Mouse (Mus musculus): ENCODE data around the gene Slc10a3. TPM values are rescaled to one million over a fixed set of nuclear protein-coding genes. Genes with fewer than 3 reads are reported as not detected.
"Not testable (repeated sequence)": the region's sequence is repeated elsewhere in the genome, so short reads cannot be mapped to it uniquely, and the experiment has no call there.

Gene Slc10a3
- total and polyA plus RNA-seq, 2 experiments = 2.8 to 8.4 TPM

- TF ChIP-seq POLR2A (IDR thresholded peaks at IDR 0.05; ENCODE audit: extremely low read depth, insufficient read depth, low read length) (no peak), CTCF (IDR thresholded peaks at IDR 0.05; ENCODE audit: low read depth, low read length) (no peak)
- DNase-seq (ENCODE audit: extremely low read depth, low read depth, low spot score) = no peak
These were observed 15.0 kb upstream of the Slc10a3 start for GRCm38 (mm10) chrX:74388153-74388552.

GRCm38 (mm10) chrX:74384451-74384850 is 11.3 kb upstream of the Slc10a3 start:
- Histone ChIP-seq H3K27me3 (ENCODE audit: control insufficient read depth, insufficient read depth, low read length) (no peaks in the 10 kb centered on the region), H3K4me1 (ENCODE audit: control insufficient read depth, insufficient read depth, low read length) (no peaks in the 10 kb centered on the region), H3K79me2 (ENCODE audit: control insufficient read depth, insufficient read depth, low read length) (no peaks in the 10 kb centered on the region), H3K4me3 (ENCODE audit: insufficient read depth, low read depth, low read length) (no peak overlapping the region), H3K9ac (ENCODE audit: low read depth, low read length) (no peak overlapping the region), H3K27ac (replicated peaks; ENCODE audit: insufficient read depth, low read depth, low read length) (no peak overlapping the region), H3K36me3 (ENCODE audit: control insufficient read depth, insufficient read depth, low read length) (peaks cover 15% of the 10 kb centered on the region)
- DNase-seq (ENCODE audit: extremely low read depth, low read depth, low spot score) = no peak
- WGBS = 97% methylated on average over 2 of the region's 2 CpGs
- TF ChIP-seq CTCF (IDR thresholded peaks at IDR 0.05; ENCODE audit: low read depth, low read length) = no peak

More at GRCm38 (mm10) chrX:74388153-74388552, 15.0 kb upstream of the Slc10a3 start:
- no peak overlapping the region for H3K4me3 ChIP-seq (ENCODE audit: insufficient read depth, low read depth, low read length)
- H3K27me3 ChIP-seq (ENCODE audit: control insufficient read depth, insufficient read depth, low read length) = no peaks in the 10 kb centered on the region
- no peak overlapping the region for H3K27ac ChIP-seq (replicated peaks; ENCODE audit: insufficient read depth, low read depth, low read length)
- no peaks in the 10 kb centered on the region; the same call in 1 of the 2 replicates for H3K4me1 ChIP-seq (ENCODE audit: control insufficient read depth, insufficient read depth, low read length)
- peaks cover 15% of the 10 kb centered on the region for H3K36me3 ChIP-seq (ENCODE audit: control insufficient read depth, insufficient read depth, low read length)
- H3K79me2 ChIP-seq (ENCODE audit: control insufficient read depth, insufficient read depth, low read length) = no peaks in the 10 kb centered on the region
- H3K9ac ChIP-seq (ENCODE audit: low read depth, low read length) = no peak overlapping the region

GRCm38 (mm10) chrX:74368209-74368909 is 4.8 kb downstream of the Slc10a3 start:
- H3K79me2 ChIP-seq (ENCODE audit: control insufficient read depth, insufficient read depth, low read length) = no peaks in the 10 kb centered on the region
- H3K36me3 ChIP-seq (ENCODE audit: control insufficient read depth, insufficient read depth, low read length) = peaks cover 6% of the 10 kb centered on the region; the same call in 1 of the 2 replicates
- DNase-seq (ENCODE audit: extremely low read depth, low read depth, low spot score) = peak; percentile 61
- TF ChIP-seq CTCF (IDR thresholded peaks at IDR 0.05; ENCODE audit: low read depth, low read length) (no peak), POLR2A (IDR thresholded peaks at IDR 0.05; ENCODE audit: extremely low read depth, insufficient read depth, low read length) (no peak; the same call in 1 of the 2 replicates)
- H3K4me1 ChIP-seq (ENCODE audit: control insufficient read depth, insufficient read depth, low read length) = peaks cover 10% of the 10 kb centered on the region
- under 1% methylated on average over 39 of the region's 49 CpGs for WGBS
- no peaks in the 10 kb centered on the region for H3K27me3 ChIP-seq (ENCODE audit: control insufficient read depth, insufficient read depth, low read length)
- H3K9ac ChIP-seq (ENCODE audit: low read depth, low read length) = peak overlapping the region; percentile 78
- H3K27ac ChIP-seq (replicated peaks; ENCODE audit: insufficient read depth, low read depth, low read length) = peak overlapping the region; percentile 51
- peak overlapping the region; percentile 80 for H3K4me3 ChIP-seq (ENCODE audit: insufficient read depth, low read depth, low read length)

- Histone ChIP-seq H3K4me1 (ENCODE audit: control insufficient read depth, insufficient read depth, low read length) (peaks cover 10% of the 10 kb centered on the region), H3K27ac (replicated peaks; ENCODE audit: insufficient read depth, low read depth, low read length) (peak overlapping the region; percentile 51; the same call in 1 of the 2 replicates), H3K36me3 (ENCODE audit: control insufficient read depth, insufficient read depth, low read length) (peaks cover 6% of the 10 kb centered on the region; the same call in 1 of the 2 replicates), H3K79me2 (ENCODE audit: control insufficient read depth, insufficient read depth, low read length) (no peaks in the 10 kb centered on the region), H3K27me3 (ENCODE audit: control insufficient read depth, insufficient read depth, low read length) (no peaks in the 10 kb centered on the region), H3K4me3 (ENCODE audit: insufficient read depth, low read depth, low read length) (peak overlapping the region; percentile 80), H3K9ac (ENCODE audit: low read depth, low read length) (peak overlapping the region; percentile 78)
- 42% methylated on average over 10 of the region's 10 CpGs for WGBS
- no peak for TF ChIP-seq CTCF (IDR thresholded peaks at IDR 0.05; ENCODE audit: low read depth, low read length)
- TF ChIP-seq POLR2A (IDR thresholded peaks at IDR 0.05; ENCODE audit: extremely low read depth, insufficient read depth, low read length) = no peak
- DNase-seq (ENCODE audit: extremely low read depth, low read depth, low spot score) = no peak
These were observed 5.6 kb downstream of the Slc10a3 start for GRCm38 (mm10) chrX:74367512-74367911.

GRCm38 (mm10) chrX:74359171-74359570 is 14.0 kb downstream of the Slc10a3 start:
- no peak overlapping the region for H3K9ac ChIP-seq (ENCODE audit: low read depth, low read length)
- no peak overlapping the region for H3K27ac ChIP-seq (replicated peaks; ENCODE audit: insufficient read depth, low read depth, low read length)
- H3K27me3 ChIP-seq (ENCODE audit: control insufficient read depth, insufficient read depth, low read length) = no peaks in the 10 kb centered on the region
- no peak overlapping the region for H3K4me3 ChIP-seq (ENCODE audit: insufficient read depth, low read depth, low read length)
- H3K79me2 ChIP-seq (ENCODE audit: control insufficient read depth, insufficient read depth, low read length) = no peaks in the 10 kb centered on the region
- H3K4me1 ChIP-seq (ENCODE audit: control insufficient read depth, insufficient read depth, low read length) = no peaks in the 10 kb centered on the region
- 48% methylated on average over 11 of the region's 11 CpGs for WGBS
- no peaks in the 10 kb centered on the region for H3K36me3 ChIP-seq (ENCODE audit: control insufficient read depth, insufficient read depth, low read length)
- no peak for DNase-seq (ENCODE audit: extremely low read depth, low read depth, low spot score)
- no peak for TF ChIP-seq POLR2A (IDR thresholded peaks at IDR 0.05; ENCODE audit: extremely low read depth, insufficient read depth, low read length)

GRCm38 (mm10) chrX:74357069-74357468 is 16.1 kb downstream of the Slc10a3 start:
- H3K36me3 ChIP-seq (ENCODE audit: control insufficient read depth, insufficient read depth, low read length) = not testable (repeated sequence)

More at GRCm38 (mm10) chrX:74357069-74357468, 16.1 kb downstream of the Slc10a3 start:
- not testable (repeated sequence) for H3K9ac ChIP-seq (ENCODE audit: low read depth, low read length); H3K27ac ChIP-seq (replicated peaks; ENCODE audit: insufficient read depth, low read depth, low read length); H3K79me2 ChIP-seq (ENCODE audit: control insufficient read depth, insufficient read depth, low read length); H3K4me3 ChIP-seq (ENCODE audit: insufficient read depth, low read depth, low read length); H3K4me1 ChIP-seq (ENCODE audit: control insufficient read depth, insufficient read depth, low read length); DNase-seq (ENCODE audit: extremely low read depth, low read depth, low spot score); H3K27me3 ChIP-seq (ENCODE audit: control insufficient read depth, insufficient read depth, low read length)
- WGBS = 85% methylated on average over 3 of the region's 3 CpGs
